Mouse (Mus musculus): ENCODE results near the gene Pcbp3. TPM values are rescaled to one million over a fixed set of nuclear protein-coding genes. Genes with fewer than 3 reads are reported as not detected.
A peak's percentile ranks its signal among the peaks of the same experiment; 100 is the strongest.
"Not testable (repeated sequence)": the region's sequence is repeated elsewhere in the genome, so short reads cannot be mapped to it uniquely, and the experiment has no call there.

Gene Pcbp3
- polyA plus RNA-seq, 1 experiment from 2014 or later: 58.4 TPM

DNA sequence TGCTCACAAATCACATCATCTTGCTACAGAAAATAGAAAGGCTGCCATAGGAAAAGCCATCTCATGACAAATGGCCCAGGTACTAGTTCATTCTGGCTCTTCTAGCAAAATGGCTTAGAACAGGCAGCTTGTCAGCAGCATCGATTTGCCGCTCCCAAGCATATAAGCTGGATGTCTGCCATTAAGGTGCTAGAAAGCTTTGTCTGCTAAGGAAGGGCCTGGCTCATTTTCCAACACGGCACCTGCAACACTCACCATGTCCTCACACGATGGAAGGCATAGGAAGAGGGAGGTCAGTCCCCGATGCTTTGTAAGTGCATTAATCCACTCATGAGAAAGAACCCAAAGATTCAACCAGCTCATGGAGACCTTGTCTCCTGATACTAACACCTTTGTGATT is 182.5 kb downstream of the Pcbp3 start:
- Histone ChIP-seq H3K9me3 (no peaks in the 10 kb centered on the region), H3K4me1 (no peaks in the 10 kb centered on the region), H3K4me3 (no peak overlapping the region), H3K36me3 (replicated peaks) (peaks cover 3% of the 10 kb centered on the region; the same call in 1 of the 2 replicates), H3K27ac (no peak overlapping the region), H3K27me3 (ENCODE audit: poor library complexity, severe bottlenecking) (no peaks in the 10 kb centered on the region)
- 91% methylated on average over 5 of the region's 5 CpGs for WGBS
- no peak for DNase-seq (ENCODE audit: extremely low spot score, low spot score)

GRCm38 (mm10) chr10:76771624-76772023 is 190.1 kb downstream of the Pcbp3 start:
- no peak for DNase-seq (ENCODE audit: extremely low spot score, low spot score)
- Histone ChIP-seq H3K9me3 (no peaks in the 10 kb centered on the region), H3K4me1 (no peaks in the 10 kb centered on the region), H3K36me3 (replicated peaks) (peaks cover 16% of the 10 kb centered on the region), H3K4me3 (no peak overlapping the region), H3K27ac (no peak overlapping the region), H3K27me3 (ENCODE audit: poor library complexity, severe bottlenecking) (no peaks in the 10 kb centered on the region)
- 92% methylated on average over 3 of the region's 3 CpGs for WGBS

GRCm38 (mm10) chr10:76771086-76771485 is 190.6 kb downstream of the Pcbp3 start:
- DNase-seq (ENCODE audit: extremely low spot score, low spot score): no peak
- 59% methylated on average over 5 of the region's 5 CpGs for WGBS

GRCm38 (mm10) chr10:76769581-76769980 is 192.1 kb downstream of the Pcbp3 start:
- no peaks in the 10 kb centered on the region for H3K27me3 ChIP-seq (ENCODE audit: poor library complexity, severe bottlenecking)
- DNase-seq (ENCODE audit: extremely low spot score, low spot score): no peak
- no peak overlapping the region for H3K4me3 ChIP-seq
- no peak overlapping the region for H3K27ac ChIP-seq
- 89% methylated on average over 6 of the region's 6 CpGs for WGBS
- no peaks in the 10 kb centered on the region for H3K9me3 ChIP-seq
- no peaks in the 10 kb centered on the region for H3K4me1 ChIP-seq
- H3K36me3 ChIP-seq (replicated peaks): peaks cover 22% of the 10 kb centered on the region

More at GRCm38 (mm10) chr10:76771086-76771485, 190.6 kb downstream of the Pcbp3 start:
- Histone ChIP-seq H3K27me3 (ENCODE audit: poor library complexity, severe bottlenecking) (no peaks in the 10 kb centered on the region), H3K9me3 (no peaks in the 10 kb centered on the region), H3K36me3 (replicated peaks) (peaks cover 19% of the 10 kb centered on the region), H3K4me3 (no peak overlapping the region), H3K4me1 (no peaks in the 10 kb centered on the region), H3K27ac (no peak overlapping the region)

DNA sequence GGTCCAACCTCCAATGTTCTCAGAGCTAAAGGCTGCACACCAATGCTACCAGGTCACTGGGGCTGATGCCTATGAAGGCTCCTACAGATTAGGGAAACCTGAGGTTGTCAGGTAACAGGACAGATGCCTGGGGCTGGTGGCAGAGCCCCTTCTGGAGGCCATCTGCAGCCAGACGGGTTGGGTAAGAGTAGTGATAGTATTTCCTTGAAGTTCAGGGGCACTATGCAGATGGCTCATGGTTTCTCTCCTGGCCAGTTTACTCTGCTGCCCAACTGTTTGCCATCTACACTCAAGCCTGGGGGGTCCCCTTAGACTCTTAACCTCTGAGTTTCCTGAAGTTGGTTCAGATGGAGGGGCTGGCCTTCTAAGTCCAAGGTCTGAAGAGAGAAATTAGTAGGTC is 195.5 kb downstream of the Pcbp3 start:
- no peaks in the 10 kb centered on the region for H3K27me3 ChIP-seq (ENCODE audit: poor library complexity, severe bottlenecking)
- 96% methylated on average over 1 of the region's 1 CpGs for WGBS
- H3K27ac ChIP-seq: no peak overlapping the region
- DNase-seq (ENCODE audit: extremely low spot score, low spot score): no peak
- H3K36me3 ChIP-seq (replicated peaks): peaks cover 18% of the 10 kb centered on the region
- H3K9me3 ChIP-seq: no peaks in the 10 kb centered on the region
- H3K4me1 ChIP-seq: no peaks in the 10 kb centered on the region
- no peak overlapping the region for H3K4me3 ChIP-seq

DNA sequence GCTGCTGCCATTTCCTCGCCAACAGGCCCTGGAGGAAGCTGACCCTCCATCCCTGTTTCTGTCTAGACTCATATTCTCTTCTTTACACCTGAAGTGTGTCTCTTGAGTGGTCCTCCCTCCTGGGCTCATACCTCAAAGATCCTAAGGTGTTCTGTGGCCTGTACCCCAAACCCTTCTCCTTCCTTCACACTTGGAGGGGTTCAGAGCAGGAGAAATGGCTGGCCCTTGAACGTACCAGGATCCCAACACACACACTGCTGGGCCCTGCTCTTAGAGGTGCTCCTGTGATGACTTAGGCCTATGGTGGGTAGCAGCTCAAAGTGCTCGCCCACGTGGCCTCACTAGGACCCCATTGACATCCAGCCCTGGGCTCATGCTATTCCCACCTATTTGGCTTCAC is 196.8 kb downstream of the Pcbp3 start:
- Histone ChIP-seq H3K9me3 (no peaks in the 10 kb centered on the region), H3K27me3 (ENCODE audit: poor library complexity, severe bottlenecking) (no peaks in the 10 kb centered on the region), H3K4me3 (no peak overlapping the region), H3K36me3 (replicated peaks) (peaks cover 16% of the 10 kb centered on the region), H3K27ac (no peak overlapping the region), H3K4me1 (no peaks in the 10 kb centered on the region)
- no peak for DNase-seq (ENCODE audit: extremely low spot score, low spot score)
- WGBS: 86% methylated on average over 4 of the region's 4 CpGs

DNA sequence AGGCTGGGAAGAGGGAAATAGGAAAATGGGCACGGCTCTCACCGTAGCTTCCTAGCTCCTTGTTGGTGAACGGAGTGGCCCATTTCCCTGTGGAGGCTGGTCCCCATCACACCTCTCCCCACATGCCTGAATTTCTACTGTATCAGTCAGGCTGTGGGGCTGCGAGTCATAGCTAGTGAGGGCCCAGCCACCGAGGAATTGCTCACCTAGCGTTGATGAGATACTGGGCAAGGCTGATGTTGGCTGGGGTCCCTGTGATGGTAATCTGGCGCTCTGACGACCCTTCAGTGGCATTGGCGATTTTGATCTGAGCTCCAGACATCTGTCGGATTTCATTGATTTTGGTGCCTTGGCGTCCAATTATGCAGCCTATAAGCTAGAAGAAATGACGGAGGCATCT is 198.7 kb downstream of the Pcbp3 start:
- DNase-seq (ENCODE audit: extremely low spot score, low spot score): no peak
- H3K27me3 ChIP-seq (ENCODE audit: poor library complexity, severe bottlenecking): no peaks in the 10 kb centered on the region
- H3K36me3 ChIP-seq (replicated peaks): peaks cover 16% of the 10 kb centered on the region
- no peaks in the 10 kb centered on the region for H3K9me3 ChIP-seq
- WGBS: 94% methylated on average over 12 of the region's 12 CpGs
- no peak overlapping the region for H3K4me3 ChIP-seq
- no peak overlapping the region for H3K27ac ChIP-seq
- no peaks in the 10 kb centered on the region for H3K4me1 ChIP-seq

DNA sequence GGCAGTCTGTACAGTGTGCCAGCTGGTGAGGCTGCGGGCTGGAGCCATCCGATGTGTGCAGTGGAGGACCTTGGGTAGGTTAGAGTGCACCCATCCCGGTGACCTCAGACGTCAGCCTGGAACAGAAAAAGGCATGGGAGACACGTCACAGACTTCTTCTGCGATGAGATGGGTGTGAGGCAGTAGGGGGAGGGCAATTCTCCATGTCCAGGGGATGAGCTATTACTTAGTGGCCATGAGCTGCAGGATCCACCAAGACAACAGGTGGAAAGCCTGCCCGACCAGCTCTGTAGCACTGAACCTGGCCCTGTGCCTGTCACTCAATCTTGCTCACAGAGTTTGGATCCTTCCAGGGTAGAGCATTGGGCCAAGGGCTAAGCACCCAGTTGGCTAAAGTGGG is 199.3 kb downstream of the Pcbp3 start:
- Histone ChIP-seq H3K4me1 (no peaks in the 10 kb centered on the region), H3K36me3 (replicated peaks) (peaks cover 13% of the 10 kb centered on the region), H3K27me3 (ENCODE audit: poor library complexity, severe bottlenecking) (no peaks in the 10 kb centered on the region), H3K9me3 (no peaks in the 10 kb centered on the region), H3K4me3 (no peak overlapping the region), H3K27ac (no peak overlapping the region)
- DNase-seq (ENCODE audit: extremely low spot score, low spot score): peak; percentile 12
- WGBS: 88% methylated on average over 7 of the region's 7 CpGs

DNA sequence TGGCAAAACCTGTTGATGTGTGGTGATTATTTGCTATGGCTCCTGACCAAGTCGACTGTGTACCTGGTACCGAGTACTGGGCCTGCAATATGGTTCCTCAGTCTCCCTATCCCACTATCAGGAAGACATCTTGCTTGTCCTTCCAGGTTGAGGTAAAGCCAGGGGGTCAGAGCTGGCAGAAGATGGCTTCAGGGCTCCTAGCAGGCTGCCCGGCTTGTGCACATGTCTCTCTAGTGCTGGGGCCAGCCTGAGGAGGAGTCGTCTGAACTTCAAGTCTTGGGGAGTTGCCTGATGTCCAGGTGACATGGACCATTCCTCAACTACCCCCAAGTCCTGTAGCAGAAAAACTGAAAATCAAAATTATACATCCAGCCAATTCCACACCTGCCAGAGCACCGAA is 201.8 kb downstream of the Pcbp3 start:
- no peaks in the 10 kb centered on the region for H3K27me3 ChIP-seq (ENCODE audit: poor library complexity, severe bottlenecking)
- no peaks in the 10 kb centered on the region for H3K36me3 ChIP-seq (replicated peaks)
- WGBS: 93% methylated on average over 5 of the region's 5 CpGs
- no peak overlapping the region for H3K4me3 ChIP-seq
- no peak for DNase-seq (ENCODE audit: extremely low spot score, low spot score)
- no peak overlapping the region for H3K27ac ChIP-seq
- H3K4me1 ChIP-seq: no peaks in the 10 kb centered on the region
- H3K9me3 ChIP-seq: no peaks in the 10 kb centered on the region

GRCm38 (mm10) chr10:76753640-76754039 is 208.0 kb downstream of the Pcbp3 start:
- Histone ChIP-seq H3K4me3 (no peak overlapping the region), H3K27me3 (ENCODE audit: poor library complexity, severe bottlenecking) (no peaks in the 10 kb centered on the region), H3K36me3 (replicated peaks) (no peaks in the 10 kb centered on the region), H3K27ac (no peak overlapping the region), H3K9me3 (peaks cover 9% of the 10 kb centered on the region), H3K4me1 (no peaks in the 10 kb centered on the region)
- DNase-seq (ENCODE audit: extremely low spot score, low spot score): no peak
- 89% methylated on average over 3 of the region's 3 CpGs for WGBS

GRCm38 (mm10) chr10:76744267-76744666 is 217.4 kb downstream of the Pcbp3 start:
- 65% methylated on average over 11 of the region's 11 CpGs for WGBS
- DNase-seq (ENCODE audit: extremely low spot score, low spot score); H3K36me3 ChIP-seq (replicated peaks): not testable (repeated sequence)

GRCm38 (mm10) chr10:76736764-76737163 is 224.9 kb downstream of the Pcbp3 start:
- H3K27me3 ChIP-seq (ENCODE audit: poor library complexity, severe bottlenecking): no peaks in the 10 kb centered on the region
- no peak for DNase-seq (ENCODE audit: extremely low spot score, low spot score)

More at GRCm38 (mm10) chr10:76744267-76744666, 217.4 kb downstream of the Pcbp3 start:
- peaks cover 12% of the 10 kb centered on the region for H3K9me3 ChIP-seq
- H3K27ac ChIP-seq; H3K27me3 ChIP-seq (ENCODE audit: poor library complexity, severe bottlenecking); H3K4me1 ChIP-seq; H3K4me3 ChIP-seq: not testable (repeated sequence)

DNA sequence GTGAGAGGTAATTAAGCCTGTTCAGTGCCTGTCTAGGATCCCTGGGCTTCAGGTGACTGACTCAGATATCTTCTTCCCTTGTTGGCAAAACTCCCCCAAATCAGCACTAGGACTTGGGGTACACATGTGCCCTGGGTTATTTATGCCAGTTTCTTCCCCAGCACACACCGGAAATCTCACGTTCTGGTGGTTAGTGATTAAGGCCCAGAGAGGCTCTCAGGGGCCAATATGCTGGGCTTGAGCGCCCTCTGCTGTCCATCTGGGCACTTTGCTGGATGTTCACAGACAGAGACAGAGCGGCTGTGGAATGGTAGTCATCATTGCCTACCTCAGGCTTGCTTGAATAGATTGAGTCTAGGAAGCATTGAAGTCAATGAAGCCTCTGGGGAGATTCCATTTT is 226.7 kb downstream of the Pcbp3 start:
- peaks cover 31% of the 10 kb centered on the region for H3K4me1 ChIP-seq
- 3% methylated on average over 4 of the region's 4 CpGs for WGBS
- H3K27me3 ChIP-seq (ENCODE audit: poor library complexity, severe bottlenecking): no peaks in the 10 kb centered on the region
- peak; percentile 81 for DNase-seq (ENCODE audit: extremely low spot score, low spot score)
- H3K36me3 ChIP-seq (replicated peaks): no peaks in the 10 kb centered on the region
- no peak overlapping the region for H3K4me3 ChIP-seq
- H3K9me3 ChIP-seq: no peaks in the 10 kb centered on the region
- no peak overlapping the region for H3K27ac ChIP-seq

More at GRCm38 (mm10) chr10:76736764-76737163, 224.9 kb downstream of the Pcbp3 start:
- Histone ChIP-seq H3K4me3 (no peak overlapping the region), H3K9me3 (no peaks in the 10 kb centered on the region; the same call in 1 of the 2 replicates), H3K36me3 (replicated peaks) (no peaks in the 10 kb centered on the region), H3K27ac (no peak overlapping the region), H3K4me1 (peaks cover 21% of the 10 kb centered on the region)
- 70% methylated on average over 8 of the region's 8 CpGs for WGBS

DNA sequence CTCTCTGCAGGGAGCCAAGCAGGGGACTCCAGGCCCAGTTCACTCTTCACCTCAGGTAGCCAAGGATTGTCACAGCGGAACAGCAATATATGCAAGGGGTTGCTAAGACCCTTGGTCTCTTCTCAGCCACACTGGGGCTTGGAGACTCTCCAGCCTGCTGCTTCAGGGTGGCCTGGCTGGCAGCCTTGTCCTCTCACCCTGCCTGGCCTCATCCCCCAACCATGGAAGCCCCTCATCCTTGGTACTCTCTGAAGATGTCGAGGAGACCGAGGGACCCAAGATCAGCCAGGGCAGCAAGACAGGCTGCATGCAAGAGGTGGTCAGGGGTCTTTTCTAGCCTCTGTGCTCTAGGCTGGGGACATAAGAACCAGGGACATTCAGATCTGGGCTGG is 228.0 kb downstream of the Pcbp3 start:
- Histone ChIP-seq H3K4me3 (peak overlapping the region; percentile 20; the same call in 1 of the 2 replicates), H3K9me3 (no peaks in the 10 kb centered on the region)

More for the DNA sequence above, 228.0 kb downstream of the Pcbp3 start:
- peaks cover 31% of the 10 kb centered on the region for H3K4me1 ChIP-seq
- 42% methylated on average over 3 of the region's 3 CpGs for WGBS
- H3K27ac ChIP-seq: peak overlapping the region; percentile 70
- H3K36me3 ChIP-seq (replicated peaks): no peaks in the 10 kb centered on the region
- DNase-seq (ENCODE audit: extremely low spot score, low spot score): no peak
- H3K27me3 ChIP-seq (ENCODE audit: poor library complexity, severe bottlenecking): no peaks in the 10 kb centered on the region
